Mouse (Mus musculus) ES-E14 (cell line): ENCODE measurements at regions not wholly inside any gene's neighbourhood (a gene's known extent, or its start where the extent isn't known, plus 50 kb on each side); places are given as distances from the start of the nearest gene placed in this dataset.

Experiments
- DNase-seq: peaks from one replicate; pipeline ENCODE4 v3.0.0-alpha.2; 2013; ENCODE audit warnings: low read depth, low spot score
- H3K27ac ChIP-seq: 2 replicates; pipeline ENCODE4 v1.5.1; 2012; ENCODE audit warnings: low read depth, mild to moderate bottlenecking, low read length, moderate library complexity, mixed read lengths; ENCODE audit not compliant: poor library complexity, insufficient read depth, severe bottlenecking
- H3K36me3 ChIP-seq: 2 replicates; pipeline ENCODE4 v1.6.1; 2012; ENCODE audit warnings: mild to moderate bottlenecking, low read length, moderate library complexity, mixed read lengths; ENCODE audit not compliant: control insufficient read depth, poor library complexity, insufficient read depth, severe bottlenecking
- H3K4me1 ChIP-seq, 2 experiments: fragments of 150-350 bp in 1 of 2; sonication (generic) in 1 of 2; 2 replicates each; pipeline ENCODE4 v1.6.1; 2012; ENCODE audit warnings: low read length in 2 of 2, mild to moderate bottlenecking in 1 of 2, mixed read lengths in 1 of 2; ENCODE audit not compliant: control insufficient read depth in 2 of 2, insufficient read depth in 2 of 2, poor library complexity in 1 of 2
- H3K4me3 ChIP-seq, 2 experiments: fragments of 150-350 bp in 1 of 2; sonication (generic) in 1 of 2; 2 replicates each; pipeline ENCODE4 v1.5.1; 2012; ENCODE audit warnings: low read length in 2 of 2, low read depth in 1 of 2, mild to moderate bottlenecking in 1 of 2, mixed read lengths in 1 of 2; ENCODE audit not compliant: insufficient read depth in 1 of 2, poor library complexity in 1 of 2, severe bottlenecking in 1 of 2
- H3K9ac ChIP-seq: 2 replicates; pipeline ENCODE4 v1.6.1; 2012; ENCODE audit warnings: low read depth, mild to moderate bottlenecking, low read length, mixed read lengths; ENCODE audit not compliant: poor library complexity, insufficient read depth, severe bottlenecking
- H3K9me3 ChIP-seq: fragments of 150-350 bp; sonication (generic); 2 replicates; pipeline ENCODE4 v1.6.1; 2012; ENCODE audit warnings: low read depth, mild to moderate bottlenecking, low read length; ENCODE audit not compliant: control insufficient read depth, insufficient read depth
- CHD2 ChIP-seq: IDR thresholded peaks from 2 replicates; pipeline ENCODE4 v1.6.1; 2014; ENCODE audit warnings: mild to moderate bottlenecking, low read depth, low read length, inconsistent platforms
- HCFC1 ChIP-seq: IDR thresholded peaks from 2 replicates; pipeline ENCODE4 v1.6.1; 2012; ENCODE audit warnings: low read length, inconsistent platforms, borderline replicate concordance; ENCODE audit not compliant: insufficient read depth
- MAFK ChIP-seq: IDR thresholded peaks from 2 replicates; pipeline ENCODE4 v1.6.1; 2014; ENCODE audit warnings: mild to moderate bottlenecking, low read depth, low read length, inconsistent platforms; ENCODE audit not compliant: insufficient read depth
- ZC3H11A ChIP-seq: IDR thresholded peaks from 2 replicates; pipeline ENCODE4 v1.6.1; 2012; ENCODE audit warnings: low read depth, mild to moderate bottlenecking, inconsistent platforms, low read length, borderline replicate concordance
- ZNF384 ChIP-seq: IDR thresholded peaks from 2 replicates; pipeline ENCODE4 v1.6.1; 2012; ENCODE audit warnings: low read depth, low read length, inconsistent platforms
- in situ Hi-C, 2 experiments: fragments of 600-800 bp; cut with MboI; formaldehyde crosslinking; loops; one replicate each; pipeline ENCODE4 v1.15.1; 2025; ENCODE audit warnings: low sequenced_read_pairs in 2 of 2, inconsistent platforms in 1 of 2; ENCODE audit not compliant: unreplicated experiment in 2 of 2

DNA sequence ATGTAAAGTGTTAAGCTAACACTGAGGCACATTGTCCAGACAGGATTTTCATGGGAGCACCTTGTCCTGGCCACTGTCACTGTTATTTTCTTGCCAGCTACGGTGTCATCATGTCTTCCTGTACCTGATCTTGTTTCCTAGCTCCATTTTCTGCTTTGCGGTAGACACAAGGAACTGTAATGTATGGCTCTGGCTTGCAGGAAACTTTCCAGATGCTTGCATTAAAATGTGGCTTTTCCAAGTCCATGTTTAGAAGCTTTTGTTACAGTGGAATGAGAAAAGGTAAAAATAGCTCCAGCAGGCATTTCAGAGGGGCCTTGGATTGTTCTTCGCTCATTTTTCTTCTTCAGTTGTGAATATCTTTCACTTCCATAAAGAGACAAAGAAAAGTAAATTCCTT is 154.1 kb downstream of the Fgf9 start:
- Histone ChIP-seq H3K9ac (no peak overlapping the region), H3K36me3 (no peaks in the 10 kb centered on the region), H3K27ac (no peak overlapping the region), H3K4me1 (no peaks in the 10 kb centered on the region), H3K9me3 (no peaks in the 10 kb centered on the region), H3K4me3 (no peak overlapping the region)
- in situ Hi-C loops: no loop called here
- no peak for TF ChIP-seq CHD2
- no peak for TF ChIP-seq MAFK
- no peak for TF ChIP-seq HCFC1
- no peak for TF ChIP-seq ZNF384
- no peak for TF ChIP-seq ZC3H11A
- no peak for DNase-seq

DNA sequence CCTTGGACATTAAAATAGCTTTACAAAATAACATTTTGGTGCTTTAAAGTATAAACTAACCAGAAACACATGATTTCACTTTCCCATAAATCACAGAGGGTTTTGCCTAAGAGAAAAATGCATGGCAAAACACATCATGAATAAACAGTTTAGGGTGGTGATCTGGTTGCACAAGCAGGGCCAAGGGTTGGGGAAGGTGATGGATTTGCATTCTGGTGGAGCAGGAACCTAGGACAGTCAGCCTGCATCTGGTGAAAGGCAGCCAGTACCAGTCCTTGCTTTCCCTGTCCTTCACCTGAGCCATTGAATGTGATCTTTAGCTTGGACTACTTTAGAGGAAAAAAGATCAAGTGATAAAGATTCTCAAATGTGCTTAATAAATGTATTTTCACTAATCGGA is 138.1 kb downstream of the Fgf9 start:
- no peak overlapping the region for H3K27ac ChIP-seq
- H3K9me3 ChIP-seq: no peaks in the 10 kb centered on the region
- no peak for DNase-seq
- in situ Hi-C loops: no loop called here
- no peaks in the 10 kb centered on the region for H3K4me1 ChIP-seq
- no peak for TF ChIP-seq ZNF384
- TF ChIP-seq HCFC1: no peak
- no peak overlapping the region for H3K9ac ChIP-seq
- no peak overlapping the region for H3K4me3 ChIP-seq
- H3K36me3 ChIP-seq: no peaks in the 10 kb centered on the region

DNA sequence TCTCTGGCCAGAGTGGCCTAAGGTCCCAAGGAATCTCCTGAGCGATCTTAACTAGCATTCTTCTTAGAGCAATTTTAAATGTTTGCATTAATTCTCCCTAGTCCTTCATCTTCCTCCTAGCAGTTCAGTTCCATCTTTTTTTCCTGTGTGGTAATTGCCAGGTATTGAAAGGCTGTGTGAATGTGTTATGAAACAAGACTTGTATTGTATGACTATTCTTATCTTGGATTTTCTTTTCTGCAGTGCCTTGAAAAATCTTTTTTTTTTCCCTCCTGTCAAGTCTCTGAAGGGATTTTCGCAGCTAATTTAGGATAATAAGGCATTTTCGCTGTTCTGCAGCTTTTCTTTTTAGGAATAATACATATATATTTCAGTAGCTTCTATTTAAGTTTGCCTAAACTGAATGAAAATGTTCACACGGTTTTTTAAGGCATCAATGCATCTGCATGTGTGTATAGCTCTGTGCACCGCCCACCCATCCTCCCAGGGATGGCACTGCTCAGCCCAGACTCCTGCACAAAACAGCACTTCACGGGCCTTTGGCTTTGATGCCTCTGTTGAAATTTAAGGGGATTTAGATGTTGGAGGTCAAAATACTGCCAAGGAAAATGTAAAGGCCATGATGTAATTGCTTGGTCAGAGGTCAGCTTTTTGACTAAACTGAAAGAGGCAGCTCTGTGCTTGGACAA is 132.4 kb downstream of the Fgf9 start:
- in situ Hi-C loops: no loop called here
- no peak for DNase-seq

DNA sequence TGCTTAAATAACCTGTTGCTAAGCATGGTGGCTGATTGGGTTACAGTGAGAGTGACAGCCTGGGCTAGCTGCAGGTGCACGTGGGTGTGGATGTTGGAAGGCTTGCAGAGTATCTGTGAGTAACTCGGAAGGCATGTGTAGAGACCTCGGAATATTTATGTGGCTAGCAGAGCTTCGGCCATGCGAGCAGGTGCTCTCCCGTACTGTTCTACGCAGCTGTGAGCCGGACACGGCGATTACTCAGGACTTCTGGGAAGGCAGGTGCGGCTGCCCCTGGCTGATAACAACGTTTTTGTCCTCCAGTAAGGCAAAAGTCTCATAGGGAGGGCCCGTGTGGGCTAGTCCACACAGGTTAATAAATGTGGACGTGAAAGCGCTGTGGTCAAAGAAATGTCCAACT is 119.6 kb downstream of the Fgf9 start:
- DNase-seq: no peak
- Histone ChIP-seq H3K27ac (no peak overlapping the region), H3K9ac (no peak overlapping the region), H3K4me1 (no peaks in the 10 kb centered on the region), H3K36me3 (no peaks in the 10 kb centered on the region), H3K4me3 (no peak overlapping the region), H3K9me3 (no peaks in the 10 kb centered on the region)
- TF ChIP-seq ZC3H11A (no peak), HCFC1 (no peak), CHD2 (no peak), ZNF384 (no peak), MAFK (no peak)
- in situ Hi-C loops: no loop called here

More for the DNA sequence above, 132.4 kb downstream of the Fgf9 start:
- Histone ChIP-seq H3K9ac (no peak overlapping the region), H3K36me3 (no peaks in the 10 kb centered on the region), H3K9me3 (no peaks in the 10 kb centered on the region), H3K27ac (no peak overlapping the region), H3K4me3 (no peak overlapping the region), H3K4me1 (no peaks in the 10 kb centered on the region)
- TF ChIP-seq CHD2 (no peak), ZC3H11A (no peak), MAFK (no peak), ZNF384 (no peak), HCFC1 (no peak)

DNA sequence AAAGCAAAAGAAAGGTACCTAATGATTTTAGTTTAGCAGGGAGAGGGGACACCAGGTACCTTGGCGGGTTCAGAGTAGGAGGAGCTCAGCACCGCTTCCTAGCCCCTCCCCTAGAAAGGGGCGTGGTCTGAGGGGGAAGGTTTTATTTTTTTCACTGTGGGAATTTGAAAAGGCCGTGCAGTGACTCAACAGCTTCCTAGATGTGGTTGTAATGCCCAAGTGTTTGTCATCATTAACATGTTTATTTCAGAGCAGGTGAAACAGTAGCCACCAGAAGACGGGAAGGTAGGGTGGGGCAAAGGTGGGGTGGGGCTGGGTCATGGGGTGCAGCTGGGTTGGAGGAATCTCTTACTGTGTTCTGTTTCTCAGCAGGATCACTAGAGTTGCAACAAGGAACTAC is 112.5 kb downstream of the Fgf9 start:
- no peak for DNase-seq
- in situ Hi-C loops: no loop called here
- no peak for TF ChIP-seq ZC3H11A
- TF ChIP-seq ZNF384: peak; percentile 73
- Histone ChIP-seq H3K4me3 (no peak overlapping the region), H3K4me1 (0 out of 4 replicates have a peak, but pooled peaks cover 0 to 2% of the 10 kb centered on the region in 2 experiments), H3K27ac (no peak overlapping the region), H3K9ac (no peak overlapping the region), H3K9me3 (no peaks in the 10 kb centered on the region), H3K36me3 (no peaks in the 10 kb centered on the region)
